Mouse (Mus musculus) hindbrain, embryonic 12.5 days (tissue): ENCODE measurements around the gene Sart1. TPM values are rescaled to one million over a fixed set of nuclear protein-coding genes. Genes with fewer than 3 reads are reported as not detected.
"Not testable (repeated sequence)": the region's sequence is repeated elsewhere in the genome, so short reads cannot be mapped to it uniquely, and the experiment has no call there.

Source experiments
- ATAC-seq: fragments of 200-750 bp; cut with Nextera tagmentation; 2 replicates; pipeline ENCODE4 v1.8.0; 2017; ENCODE audit warnings: moderate TSS enrichment; ENCODE audit not compliant: low FRiP score
- H3K27ac ChIP-seq: fragments of 300-500 bp; sonication (generic); 2 replicates; pipeline ENCODE4 v1.5.1; 2016; ENCODE audit warnings: mild to moderate bottlenecking
- H3K27me3 ChIP-seq: fragments of 300-500 bp; sonication (generic); 2 replicates; pipeline ENCODE4 v1.6.1; 2016; ENCODE audit warnings: mild to moderate bottlenecking
- H3K36me3 ChIP-seq: fragments of 300-500 bp; sonication (generic); 2 replicates; pipeline ENCODE4 v1.6.1; 2016; ENCODE audit warnings: mild to moderate bottlenecking
- H3K4me1 ChIP-seq: fragments of 300-500 bp; sonication (generic); 2 replicates; pipeline ENCODE4 v1.6.1; 2016
- H3K4me2 ChIP-seq: fragments of 300-500 bp; sonication (generic); replicated peaks from 2 replicates; pipeline ENCODE4 v1.6.1; 2016; ENCODE audit warnings: mild to moderate bottlenecking
- H3K4me3 ChIP-seq: fragments of 300-500 bp; sonication (generic); 2 replicates; pipeline ENCODE4 v1.5.1; 2016; ENCODE audit warnings: mild to moderate bottlenecking
- H3K9ac ChIP-seq: fragments of 300-500 bp; sonication (generic); 2 replicates; pipeline ENCODE4 v1.6.1; 2016; ENCODE audit warnings: mild to moderate bottlenecking, moderate library complexity
- H3K9me3 ChIP-seq: fragments of 300-500 bp; sonication (generic); replicated peaks from 2 replicates; pipeline ENCODE4 v1.6.1; 2016; ENCODE audit warnings: mild to moderate bottlenecking
- WGBS: fragments of 180-500 bp; shearing (Covaris S2); methylation state at CpG from one replicate; pipeline ENCODE4 v1.1.7; 2016; 5-methylcytosine and 5-hydroxymethylcytosine counted together
- polyA plus RNA-seq: library from polyadenylated mRNA; unstranded; fragments of >200 nt; fragmentation: Nextera tagmentation; extraction: Ambion mirVana; gene quantifications from 2 replicates; pipeline ENCODE4 v1.2.1, GENCODE M21; 2016

Gene Sart1
- polyA plus RNA-seq, 1 experiment from 2014 or later, result 106 TPM

DNA sequence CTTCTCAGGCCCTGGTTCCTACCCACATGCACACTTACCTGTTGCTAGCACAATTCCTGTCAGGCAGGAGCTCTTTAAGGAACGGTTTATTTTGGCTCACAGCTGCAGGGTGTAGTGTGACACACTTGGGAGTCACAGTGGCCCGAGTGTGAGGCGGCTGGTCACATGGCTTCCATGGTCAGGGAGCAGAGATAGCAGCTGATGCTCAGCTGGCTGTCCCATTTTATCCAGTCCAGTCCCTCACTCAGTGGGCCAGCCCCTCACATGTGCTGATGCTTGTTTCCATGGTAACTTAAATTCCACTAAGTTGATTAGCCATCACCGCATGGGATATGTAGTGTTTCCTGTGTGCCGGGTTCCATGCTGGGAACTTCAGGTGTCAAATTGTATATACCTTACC, 23.5 kb upstream of the Sart1 start:
- ATAC-seq, result no peak
- H3K27ac ChIP-seq, result no peak overlapping the region
- no peaks in the 10 kb centered on the region for H3K36me3 ChIP-seq
- H3K9ac ChIP-seq, result no peak overlapping the region
- WGBS, result 72% methylated on average over 5 of the region's 5 CpGs
- no peaks in the 10 kb centered on the region for H3K27me3 ChIP-seq
- peaks cover 8% of the 10 kb centered on the region for H3K4me1 ChIP-seq
- H3K9me3 ChIP-seq, result no peaks in the 10 kb centered on the region
- H3K4me3 ChIP-seq, result no peak overlapping the region
- no peak overlapping the region for H3K4me2 ChIP-seq

DNA sequence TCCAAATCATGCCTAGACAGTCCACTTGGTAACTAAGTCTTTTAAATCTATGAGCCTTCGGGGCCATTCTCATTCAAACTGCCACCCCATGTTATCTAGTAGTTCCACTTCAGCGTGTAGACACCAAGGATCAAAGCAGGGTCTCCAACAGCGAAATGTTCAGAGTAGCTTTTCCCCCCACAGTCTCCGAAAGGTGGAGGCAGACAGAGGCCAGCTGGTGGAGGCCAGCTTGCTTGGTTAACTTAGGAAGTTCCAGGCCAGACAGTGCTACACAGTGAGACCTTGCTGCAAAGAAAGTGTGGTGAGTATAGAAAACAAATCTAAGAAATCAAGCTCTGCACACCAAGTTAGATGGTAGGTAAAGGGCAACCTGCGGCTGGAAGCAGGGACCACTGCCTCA, 22.1 kb upstream of the Sart1 start:
- 93% methylated on average over 5 of the region's 5 CpGs for WGBS
- peaks cover 12% of the 10 kb centered on the region for H3K4me1 ChIP-seq
- ATAC-seq, result no peak
- no peaks in the 10 kb centered on the region for H3K27me3 ChIP-seq
- H3K4me2 ChIP-seq, result no peak overlapping the region
- no peak overlapping the region for H3K4me3 ChIP-seq
- H3K9me3 ChIP-seq, result no peaks in the 10 kb centered on the region
- no peak overlapping the region for H3K9ac ChIP-seq
- no peaks in the 10 kb centered on the region for H3K36me3 ChIP-seq
- H3K27ac ChIP-seq, result no peak overlapping the region

DNA sequence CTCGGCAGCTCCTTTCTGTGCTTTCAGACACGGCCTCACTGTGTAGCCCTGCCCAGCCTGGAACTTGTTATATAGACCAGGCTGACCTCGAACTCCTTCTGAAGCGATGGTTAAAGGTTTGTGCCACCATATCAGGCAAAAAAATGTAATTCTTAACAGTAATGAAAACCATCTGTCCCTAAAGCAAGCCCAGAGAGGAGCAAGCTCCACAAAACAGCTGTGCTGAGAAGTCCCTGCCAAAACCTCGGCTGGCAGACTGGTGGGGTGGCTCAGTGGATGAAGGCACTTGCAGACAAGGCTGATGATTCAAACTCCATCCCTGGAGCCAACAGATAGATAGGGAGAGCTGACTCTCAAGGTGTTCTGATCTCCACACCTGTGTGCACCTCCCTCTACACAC, 20.6 kb upstream of the Sart1 start:
- no peaks in the 10 kb centered on the region for H3K9me3 ChIP-seq
- 73% methylated on average over 5 of the region's 5 CpGs for WGBS
- no peak for ATAC-seq

DNA sequence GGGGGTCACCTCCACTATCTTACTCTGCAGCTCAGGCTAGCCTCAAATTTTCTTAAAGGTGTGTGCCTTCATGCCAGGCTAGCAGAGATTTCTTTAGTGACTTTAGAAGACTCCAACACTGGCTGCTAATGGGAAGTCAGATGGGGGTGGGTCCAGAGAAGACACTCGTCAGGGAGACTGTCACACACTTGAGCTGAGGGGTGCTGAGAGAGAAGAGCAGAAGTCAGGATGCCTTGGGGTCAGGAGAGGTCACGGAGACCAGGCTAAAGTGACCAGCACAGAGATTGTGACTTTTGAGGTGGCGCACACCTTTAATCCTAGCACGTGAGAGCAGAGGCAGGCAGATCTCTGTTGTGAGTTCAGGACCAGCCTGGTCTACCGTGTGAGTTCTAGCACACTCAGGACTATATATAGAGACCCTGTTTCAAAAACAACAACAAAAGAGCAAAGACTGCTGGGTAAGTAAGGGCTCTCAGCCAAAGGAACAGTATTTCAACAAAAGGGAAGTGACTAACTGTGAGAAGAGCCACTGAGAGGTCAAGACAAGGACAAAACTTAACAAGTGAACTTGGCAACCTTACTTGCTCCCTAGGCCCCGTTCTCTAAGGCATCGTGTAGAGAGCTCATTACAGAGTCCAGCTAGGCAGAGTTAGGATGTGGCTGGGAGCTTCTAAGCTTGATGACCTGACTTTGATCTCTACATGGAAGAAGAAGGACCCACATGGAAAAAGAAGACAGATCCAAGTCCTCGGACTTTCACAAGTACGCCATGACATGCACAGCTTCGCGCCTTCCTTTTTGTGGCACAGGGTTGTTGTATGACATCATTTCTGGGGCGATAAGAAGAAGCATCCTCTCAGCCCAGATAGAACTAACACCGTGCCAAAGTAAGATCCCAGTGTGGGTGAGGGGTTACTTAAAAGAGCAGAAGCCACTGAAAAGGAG, 19.8 kb upstream of the Sart1 start:
- H3K27me3 ChIP-seq, result no peaks in the 10 kb centered on the region
- H3K4me2 ChIP-seq, result no peak overlapping the region
- no peak overlapping the region for H3K27ac ChIP-seq
- no peaks in the 10 kb centered on the region for H3K36me3 ChIP-seq
- WGBS, result 90% methylated on average over 13 of the region's 13 CpGs
- H3K4me3 ChIP-seq, result 0 out of 2 replicates have a peak overlapping the region, but pooled peaks have one; percentile 40
- no peaks in the 10 kb centered on the region for H3K9me3 ChIP-seq
- H3K4me1 ChIP-seq, result peaks cover 13% of the 10 kb centered on the region
- no peak overlapping the region for H3K9ac ChIP-seq
- ATAC-seq, result no peak

More for the DNA sequence above, 20.6 kb upstream of the Sart1 start:
- Histone ChIP-seq H3K9ac (no peak overlapping the region), H3K36me3 (no peaks in the 10 kb centered on the region), H3K27ac (no peak overlapping the region), H3K4me2 (no peak overlapping the region), H3K27me3 (no peaks in the 10 kb centered on the region), H3K4me3 (no peak overlapping the region), H3K4me1 (peaks cover 13% of the 10 kb centered on the region)

DNA sequence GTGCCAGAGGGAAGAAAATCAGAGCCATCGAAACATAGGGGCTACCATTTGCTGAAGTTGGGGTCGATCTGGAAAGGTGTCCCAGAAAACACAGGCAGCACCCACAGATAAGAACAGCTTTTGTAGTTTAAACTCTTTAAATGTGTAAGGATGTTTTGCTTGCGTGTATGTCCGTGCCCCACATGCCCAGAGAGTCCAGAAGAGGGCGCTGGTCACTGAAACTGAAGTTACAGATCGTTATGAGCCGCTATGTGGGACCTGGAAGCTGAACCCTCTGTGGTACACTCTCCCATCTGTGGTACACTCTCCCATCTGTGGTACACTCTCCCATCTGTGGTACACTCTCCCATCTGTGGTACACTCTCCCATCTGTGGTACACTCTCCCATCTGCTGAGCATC, 18.6 kb upstream of the Sart1 start:
- WGBS, result 13% methylated on average over 7 of the region's 7 CpGs

DNA sequence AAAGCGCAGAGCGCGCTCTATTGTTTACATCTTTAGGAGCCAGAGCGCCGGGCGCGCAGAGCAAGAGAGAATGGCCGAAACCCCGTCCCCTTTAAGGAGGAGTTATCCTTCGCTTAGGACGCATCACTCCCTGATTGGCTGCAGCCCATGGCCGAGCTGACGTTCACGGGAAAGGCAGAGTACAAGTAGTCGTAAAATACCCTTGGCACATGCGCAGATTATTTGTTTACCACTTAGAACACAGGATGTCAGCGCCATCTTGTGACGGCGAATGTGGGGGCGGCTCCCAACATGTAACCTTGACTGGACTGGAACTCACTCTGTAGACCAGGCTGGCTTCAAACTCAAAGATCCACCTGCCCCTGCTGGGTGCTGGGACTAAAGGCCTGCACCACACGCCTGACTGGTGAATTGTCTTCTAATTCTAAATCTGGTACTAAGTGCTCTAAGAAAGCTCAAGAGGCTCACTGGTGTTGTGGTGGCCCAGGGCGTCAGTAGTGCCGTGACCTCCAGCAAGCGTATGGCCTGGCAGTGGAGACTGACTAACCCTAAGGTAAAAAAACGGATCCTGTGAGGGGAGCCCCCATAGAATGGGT, 18.1 kb upstream of the Sart1 start:
- not testable (repeated sequence) for H3K27me3 ChIP-seq, H3K36me3 ChIP-seq, H3K9me3 ChIP-seq
- H3K9ac ChIP-seq, result peak overlapping the region; percentile 49
- ATAC-seq, result peak; percentile 88
- peak overlapping the region; percentile 40 for H3K4me3 ChIP-seq
- H3K4me1 ChIP-seq, result peaks cover 13% of the 10 kb centered on the region
- H3K27ac ChIP-seq, result peak overlapping the region; percentile 71
- peak overlapping the region; percentile 53 for H3K4me2 ChIP-seq
- WGBS, result 17% methylated on average over 25 of the region's 25 CpGs

More for the DNA sequence above, 18.6 kb upstream of the Sart1 start:
- Histone ChIP-seq H3K9me3 (no peaks in the 10 kb centered on the region), H3K4me1 (peaks cover 13% of the 10 kb centered on the region), H3K36me3 (no peaks in the 10 kb centered on the region), H3K27me3 (no peaks in the 10 kb centered on the region), H3K4me2 (peak overlapping the region; percentile 53), H3K27ac (peak overlapping the region; percentile 71), H3K4me3 (peak overlapping the region; percentile 40), H3K9ac (peak overlapping the region; percentile 49)
- peak; percentile 44; the same call in 1 of the 2 replicates for ATAC-seq

DNA sequence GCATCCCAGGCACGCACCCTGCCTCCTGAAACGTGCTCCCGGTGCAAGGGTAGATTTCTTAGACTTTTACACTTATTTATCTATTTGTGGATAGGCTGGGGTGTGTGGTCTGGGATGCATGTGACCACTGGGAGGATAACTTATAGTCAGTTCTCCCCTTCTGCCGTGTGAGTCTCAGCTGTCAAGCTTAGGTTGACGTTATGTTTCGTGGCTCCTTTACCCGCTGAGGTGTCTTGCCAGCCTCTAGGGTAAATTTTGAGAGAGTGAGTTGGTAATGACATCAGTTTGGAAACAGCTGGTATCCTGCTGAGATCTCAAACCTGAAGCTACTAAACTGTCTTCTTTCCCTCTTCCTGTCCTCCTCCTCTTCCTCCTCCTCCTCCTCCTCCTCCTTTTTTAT, 17.4 kb upstream of the Sart1 start:
- H3K4me2 ChIP-seq, result peak overlapping the region; percentile 53
- no peaks in the 10 kb centered on the region for H3K27me3 ChIP-seq
- peak overlapping the region; percentile 36; the same call in 1 of the 2 replicates for H3K27ac ChIP-seq
- peak overlapping the region; percentile 32 for H3K4me3 ChIP-seq
- 35% methylated on average over 7 of the region's 7 CpGs for WGBS
- peak overlapping the region; percentile 51; the same call in 1 of the 2 replicates for H3K9ac ChIP-seq
- no peaks in the 10 kb centered on the region for H3K9me3 ChIP-seq
- ATAC-seq, result no peak
- H3K36me3 ChIP-seq, result no peaks in the 10 kb centered on the region
- H3K4me1 ChIP-seq, result peaks cover 13% of the 10 kb centered on the region

DNA sequence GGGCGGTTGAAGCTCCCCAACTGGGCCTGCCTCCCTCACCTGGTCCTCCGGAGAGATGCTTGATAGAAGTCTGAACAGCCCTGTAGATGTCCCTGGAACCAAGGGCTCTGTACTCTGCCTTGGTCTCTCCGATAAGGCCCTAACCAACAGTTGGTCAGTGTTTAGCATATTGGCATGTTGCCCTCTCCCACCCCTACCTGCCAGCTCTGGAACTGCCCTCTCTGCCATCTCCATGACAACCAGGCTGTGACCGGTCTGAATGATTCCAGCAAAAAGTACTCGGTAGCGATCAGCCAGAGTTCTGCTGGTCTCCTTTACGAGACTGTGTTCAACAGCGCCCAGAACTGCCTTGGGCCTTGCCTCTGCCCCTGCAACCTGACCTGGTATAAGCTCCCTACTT, 13.8 kb upstream of the Sart1 start, which contains the start of gene Tsga10ip:
TSS of gene Tsga10ip (minus strand) at position 234 of the 400 bp plus-strand sequence.
- H3K9ac ChIP-seq, result no peak within 1 kb of the TSS
- WGBS, result 77% methylated on average over 8 of the region's 8 CpGs
- ATAC-seq, result no peak

DNA sequence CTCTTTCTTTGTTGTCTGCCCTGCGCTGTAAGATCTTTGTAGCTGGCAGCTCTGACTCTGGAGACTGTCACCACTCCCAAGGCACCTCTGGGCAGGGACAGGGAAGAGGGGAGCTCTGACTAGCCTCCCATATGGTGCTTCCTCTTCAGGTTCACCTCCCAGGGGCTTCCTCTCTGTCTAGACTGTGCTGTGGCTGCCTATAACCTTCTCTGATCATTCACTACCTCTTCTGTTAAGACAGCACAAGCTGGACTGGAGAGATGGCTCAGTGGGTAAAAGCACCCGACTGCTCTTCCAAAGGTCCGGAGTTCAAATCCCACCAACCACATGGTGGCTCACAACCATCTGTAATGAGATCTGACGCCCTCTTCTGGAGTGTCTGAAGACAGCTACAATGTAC, 12.6 kb upstream of the Sart1 start:
- ATAC-seq, H3K4me2 ChIP-seq: not testable (repeated sequence)
- WGBS, result 75% methylated on average over 4 of the region's 4 CpGs

More for the DNA sequence above, 13.8 kb upstream of the Sart1 start, which contains the start of gene Tsga10ip:
- no peaks in the 10 kb centered on the region for H3K36me3 ChIP-seq
- no peaks in the 10 kb centered on the region for H3K9me3 ChIP-seq
- no peak within 1 kb of the TSS for H3K27ac ChIP-seq
- no peaks in the 10 kb centered on the region for H3K27me3 ChIP-seq
- no peak within 1 kb of the TSS for H3K4me2 ChIP-seq
- no peak within 1 kb of the TSS for H3K4me3 ChIP-seq
- peaks cover 4% of the 10 kb centered on the region for H3K4me1 ChIP-seq

DNA sequence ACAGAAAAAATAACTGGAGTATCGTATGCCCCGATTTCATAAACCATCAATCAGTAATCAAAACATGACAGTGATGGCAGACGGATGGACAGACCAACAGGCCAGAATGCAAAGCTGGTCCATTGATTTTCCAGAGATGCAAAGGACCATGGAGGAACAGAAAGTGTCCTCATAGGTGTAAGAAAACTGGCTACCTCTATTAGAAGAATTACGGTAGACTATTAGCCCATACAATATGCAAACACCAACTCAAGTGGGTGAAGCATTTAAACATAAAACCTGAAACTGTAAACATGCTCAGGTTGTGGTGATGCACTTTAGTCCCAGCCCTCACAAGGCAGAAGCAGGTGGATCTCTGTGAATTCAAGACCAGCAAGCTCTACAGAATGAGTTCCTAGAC, 6.9 kb upstream of the Sart1 start:
- Histone ChIP-seq H3K9me3 (no peaks in the 10 kb centered on the region), H3K36me3 (no peaks in the 10 kb centered on the region), H3K4me1 (peaks cover 1% of the 10 kb centered on the region), H3K27me3 (no peaks in the 10 kb centered on the region), H3K9ac (no peak overlapping the region), H3K27ac (no peak overlapping the region), H3K4me2 (no peak overlapping the region), H3K4me3 (no peak overlapping the region)
- no peak for ATAC-seq
- WGBS, result 70% methylated on average over 4 of the region's 4 CpGs

More for the DNA sequence above, 12.6 kb upstream of the Sart1 start:
- H3K9ac ChIP-seq, H3K36me3 ChIP-seq, H3K27me3 ChIP-seq, H3K4me3 ChIP-seq, H3K4me1 ChIP-seq, H3K27ac ChIP-seq, H3K9me3 ChIP-seq: not testable (repeated sequence)

DNA sequence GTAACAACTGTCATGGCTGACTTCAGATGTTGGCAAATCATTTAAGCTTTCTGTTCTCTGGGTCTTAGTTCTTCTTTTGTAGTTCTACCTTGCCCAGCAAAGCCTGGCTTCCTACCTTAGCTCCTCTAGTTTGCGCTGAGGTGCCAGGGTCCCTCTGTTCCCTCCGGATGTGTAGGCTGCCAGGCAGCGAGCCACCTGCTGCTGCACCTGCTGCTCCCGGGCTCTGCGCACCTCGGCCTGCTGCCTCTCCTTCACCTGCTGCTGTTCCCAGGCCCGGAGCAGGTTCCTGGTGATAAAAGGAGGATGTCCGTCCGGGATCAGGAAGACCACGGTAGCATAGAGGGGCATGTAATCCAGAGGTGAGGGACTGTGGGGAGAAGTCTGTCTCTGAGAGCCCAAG, 5.7 kb upstream of the Sart1 start:
- peaks cover 13% of the 10 kb centered on the region for H3K4me1 ChIP-seq
- no peak overlapping the region for H3K4me2 ChIP-seq
- H3K4me3 ChIP-seq, result no peak overlapping the region
- no peaks in the 10 kb centered on the region for H3K9me3 ChIP-seq
- 0 out of 2 replicates have a peak overlapping the region, but pooled peaks have one; percentile 18 for H3K9ac ChIP-seq
- no peaks in the 10 kb centered on the region for H3K27me3 ChIP-seq
- ATAC-seq, result no peak
- H3K36me3 ChIP-seq, result no peaks in the 10 kb centered on the region
- 55% methylated on average over 10 of the region's 10 CpGs for WGBS
- H3K27ac ChIP-seq, result no peak overlapping the region

DNA sequence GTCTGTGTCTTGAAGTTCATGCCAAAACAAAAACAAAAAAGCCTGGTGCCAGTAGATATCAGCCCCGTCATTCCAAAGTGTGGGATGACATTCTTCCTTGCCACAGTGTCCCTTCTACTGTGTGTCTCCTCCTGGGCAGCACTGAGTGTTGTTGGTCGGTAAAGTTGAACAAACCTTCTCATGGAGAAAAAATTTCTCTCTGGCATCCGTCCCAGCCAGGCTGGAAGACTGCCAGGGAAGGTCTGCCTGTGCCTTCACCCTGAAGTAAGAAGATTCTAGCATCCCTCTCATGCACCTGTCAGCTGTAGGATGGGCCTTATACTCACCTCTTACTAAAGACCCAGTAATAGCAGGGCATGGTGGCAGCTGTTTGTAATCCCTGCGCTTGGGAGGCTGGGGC, 4.4 kb upstream of the Sart1 start:
- H3K27ac ChIP-seq, result no peak overlapping the region

More for the DNA sequence above, 4.4 kb upstream of the Sart1 start:
- WGBS, result 72% methylated on average over 4 of the region's 4 CpGs
- Histone ChIP-seq H3K36me3 (no peaks in the 10 kb centered on the region), H3K9ac (no peak overlapping the region), H3K27me3 (no peaks in the 10 kb centered on the region), H3K4me3 (no peak overlapping the region), H3K4me1 (peaks cover 15% of the 10 kb centered on the region), H3K9me3 (no peaks in the 10 kb centered on the region), H3K4me2 (no peak overlapping the region)
- ATAC-seq, result no peak
